Mouse (Mus musculus) thymus, postnatal 0 days (tissue): Measurements from ENCODE around the gene Cldn15. TPM values are rescaled to one million over a fixed set of nuclear protein-coding genes. Genes with fewer than 3 reads are reported as not detected.
"Not testable (repeated sequence)": the region's sequence is repeated elsewhere in the genome, so short reads cannot be mapped to it uniquely, and the experiment has no call there.

Experiments
- DNase-seq: peaks from one replicate; pipeline ENCODE4 v3.0.0-alpha.2; 2015; ENCODE audit warnings: low spot score
- polyA plus RNA-seq: library from polyadenylated mRNA; unstranded; fragments of >200 nt; fragmentation: Nextera tagmentation; extraction: Ambion mirVana; gene quantifications from 2 replicates; pipeline ENCODE4 v1.2.1, GENCODE M21; 2015

Gene Cldn15
- polyA plus RNA-seq, 1 experiment from 2014 or later = 1.2 TPM

DNA sequence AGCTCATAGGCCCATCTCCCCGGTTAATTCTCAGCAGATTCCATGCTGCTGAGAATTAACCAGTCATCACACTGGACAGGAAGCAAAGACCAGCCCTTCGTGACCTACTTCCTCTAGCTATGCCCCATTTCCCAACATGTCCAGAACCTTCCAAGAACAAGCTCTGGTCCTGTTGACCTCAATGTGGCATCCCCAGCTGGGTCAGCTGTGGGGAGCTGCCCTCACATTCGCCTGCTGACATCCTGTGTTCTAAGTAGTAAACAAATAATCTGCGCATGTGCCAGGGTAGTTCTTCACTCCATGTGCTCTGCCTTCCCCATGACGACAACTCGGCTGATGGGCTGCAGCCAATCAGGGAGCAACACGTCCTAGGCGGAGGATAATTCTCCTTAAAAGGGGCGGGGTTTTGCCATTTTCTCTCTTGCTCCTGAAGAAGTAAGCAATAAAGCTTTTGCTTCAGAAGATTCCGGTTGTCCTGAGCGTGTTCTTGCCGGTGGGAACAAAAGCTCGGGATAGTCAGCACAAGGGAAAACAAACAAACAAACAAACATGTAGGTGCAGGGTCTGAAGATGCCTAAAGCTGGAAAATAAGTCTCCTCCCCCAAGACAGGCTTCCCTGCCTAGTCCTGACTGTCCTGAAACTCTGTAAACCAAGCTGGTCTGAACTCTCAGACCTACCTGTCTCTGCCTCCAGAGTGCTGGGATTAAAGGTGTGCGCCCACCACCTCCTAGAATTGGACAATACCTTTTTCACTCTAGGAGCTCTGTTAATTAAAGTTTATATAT lies 16.7 kb upstream of the Cldn15 start:
- DNase-seq = not testable (repeated sequence)

DNA sequence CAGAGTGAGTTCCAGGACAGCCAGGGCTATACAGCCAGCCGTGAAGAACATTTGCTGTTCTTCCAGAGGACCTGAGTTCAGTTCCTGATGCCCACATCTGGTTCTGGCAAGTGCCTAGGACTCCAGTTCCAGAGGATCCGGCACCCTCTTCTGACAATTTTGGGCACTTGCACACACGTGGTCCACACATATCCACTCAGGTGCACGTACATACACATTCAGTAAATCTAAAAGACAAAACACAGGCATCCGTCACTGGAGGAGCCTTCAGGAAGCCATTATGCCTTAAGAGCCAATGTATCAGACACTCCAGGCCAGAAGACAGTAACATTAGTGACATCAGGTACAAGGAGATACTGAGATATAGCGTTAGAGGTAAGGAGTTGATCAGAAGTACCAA lies 15.9 kb upstream of the Cldn15 start:
- no peak for DNase-seq

GRCm38 (mm10) chr5:136952153-136952552 lies 14.3 kb upstream of the Cldn15 start:
- no peak for DNase-seq

DNA sequence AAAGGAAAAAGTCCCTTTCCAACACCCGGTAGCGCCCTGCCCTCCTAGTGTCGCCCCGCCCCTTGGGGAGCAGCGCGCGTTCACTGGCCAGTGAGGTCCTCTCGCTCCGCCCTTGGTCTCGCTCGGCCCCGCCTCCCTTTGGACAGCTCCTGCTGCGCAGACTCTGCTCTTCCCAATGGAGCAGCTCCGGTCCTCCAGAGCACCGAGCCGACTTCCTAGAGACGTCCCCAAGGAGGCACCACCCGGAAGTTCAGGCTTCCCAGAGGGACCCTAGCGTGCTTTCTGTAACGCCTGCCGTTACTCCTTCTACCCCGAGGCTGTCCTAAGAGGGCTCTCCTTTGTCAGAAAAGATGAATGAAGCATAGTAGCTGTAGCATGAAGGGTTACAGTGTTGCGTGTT lies 13.4 kb upstream of the Cldn15 start, which contains the start of gene Fis1:
Fis1 (plus strand) TSS at position 261 of the 400 bp plus-strand sequence.
- peak; percentile 78 for DNase-seq

GRCm38 (mm10) chr5:136953440-136953951 lies 12.9 kb upstream of the Cldn15 start:
- DNase-seq = no peak

- no peak for DNase-seq
These were observed 10.8 kb upstream of the Cldn15 start for GRCm38 (mm10) chr5:136955622-136956021.

GRCm38 (mm10) chr5:136957250-136957649 lies 9.2 kb upstream of the Cldn15 start:
- no peak for DNase-seq

GRCm38 (mm10) chr5:136958991-136959605 lies 7.3 kb upstream of the Cldn15 start:
- DNase-seq = no peak

- DNase-seq = no peak
These were observed 6.4 kb upstream of the Cldn15 start for GRCm38 (mm10) chr5:136960053-136960452.

GRCm38 (mm10) chr5:136961334-136961982 lies 5.0 kb upstream of the Cldn15 start:
- DNase-seq = no peak

GRCm38 (mm10) chr5:136961983-136962461 lies 4.4 kb upstream of the Cldn15 start:
- DNase-seq = peak; percentile 89

DNA sequence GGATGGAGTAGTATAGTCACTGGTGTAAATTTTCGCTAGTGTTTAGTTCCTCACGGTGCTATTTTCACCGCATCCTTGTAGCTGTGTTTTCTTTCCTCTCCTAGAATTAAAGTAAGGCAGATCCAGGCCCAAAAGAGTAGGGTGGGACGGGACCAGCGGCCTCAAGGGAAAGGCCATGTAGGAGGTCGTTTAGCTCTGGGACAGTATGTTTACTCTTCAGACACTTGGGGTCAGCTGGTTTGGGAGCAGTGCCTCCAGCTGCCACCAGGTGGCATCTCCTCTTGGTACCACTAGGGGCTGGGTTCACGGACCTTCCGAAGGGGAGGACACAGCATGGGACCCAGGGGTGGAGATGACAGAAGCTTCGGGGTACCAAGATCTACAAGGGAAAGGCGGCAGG lies 3.9 kb upstream of the Cldn15 start:
- DNase-seq = peak; percentile 74

GRCm38 (mm10) chr5:136962966-136963540 lies 3.4 kb upstream of the Cldn15 start:
- no peak for DNase-seq

- no peak for DNase-seq
These were observed 1.2 kb upstream of the Cldn15 start for GRCm38 (mm10) chr5:136965210-136965609.

- no peak for DNase-seq
These were observed 730 bp upstream of the Cldn15 start for GRCm38 (mm10) chr5:136965686-136966085.

GRCm38 (mm10) chr5:136966861-136967455 lies 542 bp downstream of the Cldn15 start:
- DNase-seq = no peak

- no peak for DNase-seq
These were observed 1.2 kb downstream of the Cldn15 start for GRCm38 (mm10) chr5:136967592-136967991.

GRCm38 (mm10) chr5:136970703-136971102 lies 4.3 kb downstream of the Cldn15 start:
- DNase-seq = peak; percentile 68

DNA sequence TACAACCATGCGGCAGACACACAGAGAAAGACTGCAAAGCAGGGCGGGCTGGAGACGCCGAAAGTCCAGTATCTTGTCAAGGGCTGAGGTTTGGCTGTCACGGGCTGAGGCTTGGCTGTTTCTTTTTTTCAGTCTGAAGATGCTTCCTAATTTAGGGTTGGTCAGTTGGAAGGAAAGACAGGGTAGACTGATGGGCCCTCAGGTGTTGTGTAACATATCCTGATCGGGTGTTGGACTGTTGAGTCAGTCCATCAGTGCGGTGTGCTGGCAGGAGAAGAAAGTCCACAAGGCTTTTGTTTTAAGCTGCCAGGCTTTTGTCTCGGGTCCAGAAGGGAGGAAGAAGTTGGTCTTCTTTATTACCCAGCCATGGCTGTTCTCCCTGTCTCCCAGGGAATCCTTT lies 7.3 kb downstream of the Cldn15 start:
- DNase-seq = no peak

GRCm38 (mm10) chr5:136977769-136978168 lies 11.4 kb downstream of the Cldn15 start:
- DNase-seq = no peak

GRCm38 (mm10) chr5:136979762-136980161 lies 13.3 kb downstream of the Cldn15 start:
- no peak for DNase-seq
